Mouse (Mus musculus): ENCODE results near the gene Ifi35.
A peak's percentile ranks its signal among the peaks of the same experiment; 100 is the strongest.

- TF ChIP-seq CTCF (IDR thresholded peaks at IDR 0.05; ENCODE audit: low read depth, low read length) (no peak), TAL1 (conservative IDR thresholded peaks at IDR 0.05; ENCODE audit: low read depth, low read length) (peak; percentile 80), POLR2AphosphoS5 (IDR thresholded peaks at IDR 0.05; ENCODE audit: insufficient replicate concordance, low read depth, low read length) (no peak), GATA1 (IDR thresholded peaks at IDR 0.05; ENCODE audit: borderline replicate concordance, low read length) (no peak), GATA2 (IDR thresholded peaks at IDR 0.05; ENCODE audit: borderline replicate concordance, low read depth, low read length) (no peak)
Measured at GRCm38 (mm10) chr11:101462583-101463440, 14.6 kb downstream of the Ifi35 start.

Measured in G1E (cell line).